Mouse (Mus musculus): ENCODE data around the gene Ccdc194. TPM values are rescaled to one million over a fixed set of nuclear protein-coding genes. Genes with fewer than 3 reads are reported as not detected.

Ccdc194 gene
- polyA plus RNA-seq (2014; fragmentation: Illumina TruSeq; extraction: RNeasy Lipid Tissue Mini Kit (QIAGEN cat#74804); ENCODE audit: insufficient read depth, low read depth, low replicate concordance) = not detected

DNA sequence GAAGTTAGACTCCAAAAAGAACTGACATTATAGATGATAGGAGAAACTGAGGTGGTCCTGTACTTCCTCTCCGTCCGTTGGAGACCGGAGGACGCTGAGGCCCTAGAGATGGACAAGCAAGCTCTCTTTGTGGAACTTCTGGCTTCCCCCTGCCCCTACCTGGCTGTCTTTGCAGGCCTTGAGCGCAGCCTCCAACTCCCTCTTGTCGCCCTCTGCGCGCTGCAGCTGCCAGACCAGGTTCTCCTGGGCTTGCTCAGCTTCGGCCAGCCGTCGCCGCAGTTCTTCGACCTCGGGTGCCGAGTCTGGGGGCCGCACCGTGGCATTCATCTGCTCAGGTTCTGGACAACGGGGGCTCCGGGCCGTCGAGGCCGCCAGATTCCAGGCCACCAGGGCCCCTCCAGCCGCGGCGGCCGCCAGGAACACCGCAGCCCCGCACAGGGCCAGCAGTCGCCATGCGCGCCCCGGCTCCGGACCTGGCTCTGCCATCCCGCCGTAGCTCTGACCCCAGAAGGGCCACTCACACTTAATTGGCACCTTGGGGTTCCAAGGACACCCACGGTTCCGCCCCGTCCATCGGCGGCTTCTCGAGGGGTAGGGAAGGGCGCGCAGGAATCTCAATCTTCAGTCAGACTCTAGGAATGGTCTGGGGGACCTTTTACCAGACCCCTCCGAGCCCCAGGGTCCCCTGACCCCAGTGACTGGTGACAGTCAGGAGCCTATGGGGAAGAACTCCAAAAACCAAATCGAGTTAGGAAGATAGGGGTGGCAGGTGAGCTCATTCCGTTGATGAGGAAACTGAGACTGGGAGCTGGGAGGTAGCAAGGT, at the start of gene Ccdc194:
Ccdc194 (minus strand) TSS at position 486 of the 825 bp plus-strand sequence.

DNA sequence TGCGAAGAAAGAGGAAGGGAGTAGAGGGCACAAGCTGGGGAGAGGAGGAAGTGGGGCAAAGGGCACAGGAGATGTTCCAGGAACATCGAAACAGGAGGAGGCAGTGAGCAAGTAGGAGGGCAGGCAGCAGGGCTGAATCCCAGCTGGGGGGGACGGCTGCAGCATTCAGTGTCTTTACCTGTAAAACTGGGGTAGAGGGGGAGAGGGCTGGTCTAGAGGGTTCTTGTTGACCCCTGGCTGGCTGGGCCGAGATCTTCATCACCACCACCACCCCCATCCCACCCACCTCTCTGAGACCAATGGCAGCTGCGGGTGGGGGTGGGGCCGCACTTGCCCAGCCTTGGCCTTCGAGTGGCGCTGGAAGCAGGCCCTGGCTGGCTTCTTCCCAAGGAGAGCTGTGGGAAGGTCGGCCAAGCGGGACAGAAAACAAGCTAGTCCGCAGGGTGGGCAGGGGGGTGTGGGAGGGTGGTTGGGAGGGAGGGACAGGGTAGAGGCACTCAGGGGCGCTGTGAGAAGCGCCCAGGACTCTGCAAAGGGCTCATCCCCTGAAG, 43.0 kb upstream of the Ccdc194 start, which contains the start of gene Slc27a1:
Slc27a1 (plus strand) TSS at position 496 of the 551 bp plus-strand sequence.

DNA sequence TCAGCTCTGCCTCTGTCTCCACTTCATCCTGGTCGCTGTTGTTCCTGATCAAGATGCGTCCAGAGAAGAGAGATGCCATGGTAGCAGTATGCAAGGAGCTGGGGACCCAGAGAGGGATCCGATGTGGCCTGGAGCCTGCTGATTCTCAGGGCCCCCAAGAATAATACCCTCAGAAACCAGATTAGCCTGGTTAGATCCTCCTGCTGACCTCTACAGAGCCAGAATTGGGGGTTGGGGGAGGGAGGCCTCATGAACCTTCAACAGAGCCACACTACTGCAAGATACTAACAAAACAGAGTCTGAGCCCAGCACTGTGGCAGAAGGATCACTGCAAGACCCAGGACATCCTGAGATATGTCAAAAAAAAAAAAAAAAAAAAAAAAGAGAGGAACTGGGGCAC, 41.0 kb upstream of the Ccdc194 start, which contains the start of gene Nxnl1:
Nxnl1 (minus strand) TSS at position 101 of the 400 bp plus-strand sequence.

DNA sequence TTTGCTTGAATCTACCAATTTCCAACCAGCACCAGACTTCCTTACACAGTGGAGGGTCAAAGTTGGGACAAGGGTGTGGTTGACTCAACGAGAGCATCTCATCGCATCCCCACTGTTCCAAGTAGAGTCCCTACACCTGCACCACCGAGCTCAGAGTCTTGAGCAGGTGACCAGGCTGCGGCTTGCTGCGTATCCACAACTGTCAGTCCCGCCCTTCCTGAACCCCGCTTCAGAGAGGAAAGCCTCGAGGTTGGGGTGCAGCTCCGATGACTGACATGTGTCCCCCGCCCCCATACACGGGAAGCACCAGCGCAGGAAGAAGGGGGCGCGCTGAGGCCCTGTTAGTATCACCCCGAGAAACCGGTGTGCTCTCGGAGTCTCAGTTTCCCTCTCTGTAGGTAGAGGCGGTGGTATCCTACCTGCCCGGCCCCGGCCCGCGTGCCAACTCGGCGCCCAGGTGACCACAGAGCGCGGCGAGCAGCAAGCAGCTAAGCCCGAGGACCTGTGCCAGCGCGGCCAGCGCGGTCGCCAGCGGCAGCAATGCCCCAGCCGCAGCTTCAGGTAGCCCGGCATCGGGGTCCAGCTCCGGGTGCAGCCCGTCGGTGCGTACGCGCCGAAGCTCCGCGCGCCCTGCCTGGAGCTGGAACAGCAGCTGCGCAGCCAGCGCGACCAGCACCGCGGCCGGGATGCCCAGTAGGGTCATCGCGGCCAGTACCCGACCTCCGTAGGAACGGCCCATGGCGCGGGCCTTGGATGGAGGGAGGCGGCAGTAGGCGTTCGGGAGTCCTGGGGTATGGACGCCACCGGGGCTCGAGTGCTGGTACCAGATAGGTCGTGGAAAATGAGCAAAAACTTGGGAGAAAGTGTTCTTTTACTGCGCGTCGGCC, 32.8 kb upstream of the Ccdc194 start, which contains the start of gene Tmem221:
Tmem221 (minus strand) TSS at position 801 of the 887 bp plus-strand sequence.

DNA sequence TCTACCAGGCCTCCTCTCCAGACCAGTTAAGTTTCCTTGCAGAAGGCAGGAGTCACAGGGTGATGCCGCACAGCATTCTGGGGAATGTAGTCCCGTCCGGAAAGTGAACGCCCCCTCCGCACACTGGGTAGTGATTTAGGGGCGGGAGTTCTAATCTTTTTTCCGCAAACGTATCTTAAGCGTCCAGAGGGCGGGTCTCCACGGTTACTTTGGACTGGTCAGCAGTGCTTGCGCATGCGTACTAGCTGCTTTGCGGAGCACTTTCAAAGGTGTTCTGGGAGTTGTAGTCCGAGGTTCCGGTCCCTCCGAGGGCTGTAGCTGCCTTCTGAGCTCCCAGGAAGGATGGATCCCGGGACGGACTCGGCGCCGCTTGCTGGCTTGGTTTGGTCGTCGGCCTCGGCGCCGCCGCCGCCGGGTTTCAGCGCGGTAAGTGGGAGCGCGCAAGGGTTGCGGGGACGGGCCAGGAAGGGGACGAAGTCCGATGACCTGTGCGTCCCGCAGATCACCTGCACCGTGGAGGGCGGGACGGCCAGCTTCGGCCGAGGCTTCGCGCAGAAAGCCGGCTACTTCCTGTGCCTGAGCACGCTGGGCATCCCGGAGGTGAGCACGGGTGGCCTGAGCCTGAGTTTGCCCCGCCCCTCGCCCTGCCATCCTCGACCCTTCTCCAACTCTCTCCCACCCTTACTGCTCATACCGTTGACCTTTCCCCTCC, 17.3 kb upstream of the Ccdc194 start, which contains the start of gene Mvb12a:
Mvb12a (plus strand) TSS at position 291 of the 712 bp plus-strand sequence.

DNA sequence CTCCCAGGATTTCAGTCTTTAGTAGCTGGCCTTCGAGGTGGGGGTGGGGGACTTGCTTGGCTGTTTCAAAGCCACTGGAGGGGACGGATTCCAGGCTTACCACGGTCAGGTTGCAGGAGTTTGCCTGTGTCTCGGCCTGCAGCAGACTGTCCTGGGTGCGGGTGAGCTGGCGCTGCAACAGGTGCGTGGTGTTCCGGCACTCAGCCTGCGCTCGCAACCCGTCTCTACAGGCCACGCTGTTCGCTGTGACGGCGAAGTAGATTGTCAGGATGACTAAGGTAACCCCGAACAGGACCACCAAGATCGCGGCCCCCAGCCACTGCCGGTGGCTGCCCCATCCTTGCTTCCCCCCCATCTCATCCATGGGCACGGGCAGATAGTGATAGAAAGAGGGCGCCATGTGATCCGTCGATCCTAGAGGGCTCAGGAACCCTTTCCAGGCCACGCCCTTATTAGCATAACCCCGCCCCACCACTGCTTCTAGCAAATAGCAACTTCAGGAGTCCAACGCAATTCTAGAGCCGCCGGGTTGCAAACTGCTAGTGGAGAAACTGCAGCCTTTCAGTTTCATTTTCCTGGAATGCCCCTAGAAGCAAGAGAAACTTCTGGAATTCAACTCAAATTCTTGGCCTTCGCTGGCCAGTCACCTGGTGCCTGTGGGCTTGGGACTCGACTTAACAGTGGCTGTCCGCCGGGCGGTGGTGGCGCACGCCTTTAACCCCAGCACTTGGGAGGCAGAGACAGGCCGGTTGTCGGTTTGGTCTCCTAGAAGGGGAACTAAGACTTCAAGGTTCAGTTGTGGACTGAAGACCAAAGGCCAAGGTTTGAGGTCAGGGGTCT, 11.7 kb upstream of the Ccdc194 start, which contains the start of gene Bst2:
Bst2 (minus strand) TSS at position 429 of the 840 bp plus-strand sequence.

DNA sequence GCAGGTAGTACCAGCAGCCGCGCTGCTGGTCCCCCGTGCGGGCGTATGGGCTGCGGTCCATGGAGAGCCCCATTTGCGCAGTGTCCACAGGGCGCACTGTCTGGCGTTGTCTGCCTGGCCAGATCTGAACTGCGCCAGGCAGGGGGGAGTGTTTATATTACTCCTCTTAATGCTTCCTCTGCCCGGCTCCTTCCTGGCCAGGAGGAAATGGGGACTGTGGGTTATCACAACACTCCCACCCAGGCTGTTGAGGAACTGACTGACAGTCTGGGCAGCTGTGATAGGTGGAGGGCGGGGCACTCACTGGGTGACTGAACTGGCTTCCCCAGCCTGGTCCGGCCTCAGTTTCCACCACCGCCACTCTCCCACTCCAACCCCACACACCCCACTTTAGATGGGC, 13.9 kb downstream of the Ccdc194 start, which contains the start of gene Plvap:
Plvap (minus strand) TSS at position 109 of the 400 bp plus-strand sequence.

DNA sequence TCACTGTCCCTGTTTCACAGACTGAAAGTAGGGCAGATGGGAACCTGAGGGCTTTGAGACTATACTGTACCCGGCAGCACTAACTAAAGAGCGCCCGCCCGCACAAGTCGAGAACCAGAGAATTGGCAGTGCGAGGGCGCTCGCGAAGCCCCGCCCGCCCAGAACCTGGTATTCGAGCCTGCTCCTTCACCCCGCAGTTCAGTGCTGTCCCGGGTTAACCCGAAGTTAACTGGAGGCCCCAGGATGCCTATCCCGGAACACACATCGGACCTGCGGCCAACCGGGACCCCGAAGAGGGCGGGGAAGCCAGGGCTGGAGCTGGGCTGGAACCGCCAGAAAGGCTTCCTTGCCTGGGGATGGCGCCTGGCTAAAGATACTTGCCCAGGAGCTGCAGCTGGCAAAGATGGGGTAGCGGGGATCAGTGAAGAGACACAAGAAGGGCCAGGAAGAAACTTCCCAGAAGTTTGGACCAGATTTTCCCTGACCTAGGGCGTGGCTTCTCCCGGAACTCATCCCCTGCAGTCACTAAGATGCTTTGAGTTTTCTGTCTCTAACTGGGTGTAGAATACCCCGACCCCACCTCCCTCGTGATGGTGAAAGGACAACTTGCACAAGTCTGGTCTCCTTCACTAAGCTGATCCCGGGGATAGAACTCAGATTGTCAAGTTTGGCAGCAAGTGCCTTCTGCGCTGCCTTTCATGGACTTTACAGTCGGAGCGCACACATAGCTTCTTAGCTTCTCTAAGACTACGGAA, 37.6 kb downstream of the Ccdc194 start, which contains the start of gene Gtpbp3:
Gtpbp3 (plus strand) TSS at position 413 of the 755 bp plus-strand sequence.

DNA sequence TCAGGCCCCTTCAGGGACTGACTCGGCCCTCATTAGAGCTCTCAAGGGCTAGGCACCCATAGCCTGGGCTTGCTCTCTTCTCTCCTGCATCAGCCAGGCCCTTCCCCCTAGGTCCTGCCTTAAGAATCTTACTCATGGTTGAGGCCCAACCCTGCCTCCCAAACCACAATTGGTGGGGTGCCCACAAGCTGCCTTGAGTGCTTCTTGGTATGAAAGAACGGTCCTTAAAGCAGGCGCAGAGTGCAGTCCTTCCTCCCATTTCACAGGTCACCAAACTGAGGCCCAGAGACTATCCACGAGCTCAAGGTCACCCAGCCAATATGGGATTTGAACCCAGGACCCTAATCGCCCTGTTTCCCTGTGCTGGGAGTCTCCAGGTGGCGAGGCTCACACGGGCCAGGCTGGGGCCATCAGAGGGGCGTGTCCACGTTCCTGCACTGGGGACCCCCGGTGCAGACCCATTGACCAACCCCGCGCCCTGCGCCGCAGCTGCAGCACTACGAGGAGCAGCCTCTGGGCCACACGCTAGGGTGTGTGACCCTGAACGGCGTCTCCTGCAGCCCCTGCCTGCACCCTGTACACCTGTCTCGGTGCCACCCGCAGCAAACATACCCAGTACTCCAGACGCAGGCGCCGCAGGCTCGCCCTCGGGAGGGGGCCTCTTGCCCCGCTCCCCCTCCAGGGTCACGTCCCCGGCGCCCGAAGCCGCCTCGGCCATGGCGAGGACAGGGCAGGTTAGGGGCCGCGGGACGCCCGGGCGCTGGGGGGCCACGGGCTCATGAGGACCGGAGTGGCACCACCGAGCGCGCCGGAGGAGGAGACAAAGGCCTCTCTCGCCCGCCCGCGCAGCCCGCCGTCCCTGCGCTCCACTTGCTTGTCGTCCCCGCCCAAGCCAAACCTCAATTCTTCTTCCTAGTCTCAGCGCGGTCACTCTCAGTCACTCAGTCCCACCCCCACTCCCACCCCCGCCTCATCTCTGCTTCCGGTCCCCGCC, 40.1 kb downstream of the Ccdc194 start, which contains the start of gene Ano8:
Ano8 (minus strand) TSS at position 822 of the 994 bp plus-strand sequence.

Other genes starting within 250 kb of the Ccdc194 start
- gene Use1, start 158.9 kb downstream of the Ccdc194 start, polyA plus RNA-seq (2014; fragmentation: Illumina TruSeq; extraction: RNeasy Lipid Tissue Mini Kit (QIAGEN cat#74804); ENCODE audit: insufficient read depth, low read depth, low replicate concordance) = 199 TPM
- 8.3 TPM for gene Ocel1, start 154.4 kb downstream of the Ccdc194 start, polyA plus RNA-seq (2014; fragmentation: Illumina TruSeq; extraction: RNeasy Lipid Tissue Mini Kit (QIAGEN cat#74804); ENCODE audit: insufficient read depth, low read depth, low replicate concordance)
- 33.0 TPM for gene Nr2f6, start 143.8 kb downstream of the Ccdc194 start, polyA plus RNA-seq (2014; fragmentation: Illumina TruSeq; extraction: RNeasy Lipid Tissue Mini Kit (QIAGEN cat#74804); ENCODE audit: insufficient read depth, low read depth, low replicate concordance)
- gene Ushbp1, start 129.9 kb downstream of the Ccdc194 start, polyA plus RNA-seq (2014; fragmentation: Illumina TruSeq; extraction: RNeasy Lipid Tissue Mini Kit (QIAGEN cat#74804); ENCODE audit: insufficient read depth, low read depth, low replicate concordance) = 49.5 TPM
- gene Babam1, start 128.8 kb downstream of the Ccdc194 start, polyA plus RNA-seq (2014; fragmentation: Illumina TruSeq; extraction: RNeasy Lipid Tissue Mini Kit (QIAGEN cat#74804); ENCODE audit: insufficient read depth, low read depth, low replicate concordance) = 65.2 TPM
- gene Ankle1, start 119.7 kb downstream of the Ccdc194 start, polyA plus RNA-seq (2014; fragmentation: Illumina TruSeq; extraction: RNeasy Lipid Tissue Mini Kit (QIAGEN cat#74804); ENCODE audit: insufficient read depth, low read depth, low replicate concordance) = not detected
- gene Abhd8, start 62.1 kb downstream of the Ccdc194 start, polyA plus RNA-seq (2014; fragmentation: Illumina TruSeq; extraction: RNeasy Lipid Tissue Mini Kit (QIAGEN cat#74804); ENCODE audit: insufficient read depth, low read depth, low replicate concordance) = 16.1 TPM
- 65.5 TPM for gene Mrpl34, start 60.8 kb downstream of the Ccdc194 start, polyA plus RNA-seq (2014; fragmentation: Illumina TruSeq; extraction: RNeasy Lipid Tissue Mini Kit (QIAGEN cat#74804); ENCODE audit: insufficient read depth, low read depth, low replicate concordance)
- 33.9 TPM for gene Dda1, start 56.5 kb downstream of the Ccdc194 start, polyA plus RNA-seq (2014; fragmentation: Illumina TruSeq; extraction: RNeasy Lipid Tissue Mini Kit (QIAGEN cat#74804); ENCODE audit: insufficient read depth, low read depth, low replicate concordance)
- gene Ano8, start 39.7 kb downstream of the Ccdc194 start, polyA plus RNA-seq (2014; fragmentation: Illumina TruSeq; extraction: RNeasy Lipid Tissue Mini Kit (QIAGEN cat#74804); ENCODE audit: insufficient read depth, low read depth, low replicate concordance) = 4.6 TPM
- gene Gtpbp3, start 37.6 kb downstream of the Ccdc194 start, polyA plus RNA-seq (2014; fragmentation: Illumina TruSeq; extraction: RNeasy Lipid Tissue Mini Kit (QIAGEN cat#74804); ENCODE audit: insufficient read depth, low read depth, low replicate concordance) = 10.1 TPM
- gene Plvap, start 14.0 kb downstream of the Ccdc194 start, polyA plus RNA-seq (2014; fragmentation: Illumina TruSeq; extraction: RNeasy Lipid Tissue Mini Kit (QIAGEN cat#74804); ENCODE audit: insufficient read depth, low read depth, low replicate concordance) = 350 TPM
- gene Bst2, start 11.7 kb upstream of the Ccdc194 start, polyA plus RNA-seq (2014; fragmentation: Illumina TruSeq; extraction: RNeasy Lipid Tissue Mini Kit (QIAGEN cat#74804); ENCODE audit: insufficient read depth, low read depth, low replicate concordance) = 272 TPM
- 65.4 TPM for gene Mvb12a, start 17.2 kb upstream of the Ccdc194 start, polyA plus RNA-seq (2014; fragmentation: Illumina TruSeq; extraction: RNeasy Lipid Tissue Mini Kit (QIAGEN cat#74804); ENCODE audit: insufficient read depth, low read depth, low replicate concordance)
- 12.2 TPM for gene Tmem221, start 33.2 kb upstream of the Ccdc194 start, polyA plus RNA-seq (2014; fragmentation: Illumina TruSeq; extraction: RNeasy Lipid Tissue Mini Kit (QIAGEN cat#74804); ENCODE audit: insufficient read depth, low read depth, low replicate concordance)
- not detected for gene Nxnl1, start 40.9 kb upstream of the Ccdc194 start, polyA plus RNA-seq (2014; fragmentation: Illumina TruSeq; extraction: RNeasy Lipid Tissue Mini Kit (QIAGEN cat#74804); ENCODE audit: insufficient read depth, low read depth, low replicate concordance)
- gene Slc27a1, start 43.2 kb upstream of the Ccdc194 start, polyA plus RNA-seq (2014; fragmentation: Illumina TruSeq; extraction: RNeasy Lipid Tissue Mini Kit (QIAGEN cat#74804); ENCODE audit: insufficient read depth, low read depth, low replicate concordance) = 21.0 TPM
- 79.5 TPM for gene Pgls, start 66.5 kb upstream of the Ccdc194 start, polyA plus RNA-seq (2014; fragmentation: Illumina TruSeq; extraction: RNeasy Lipid Tissue Mini Kit (QIAGEN cat#74804); ENCODE audit: insufficient read depth, low read depth, low replicate concordance)
- gene Fam129c, start 71.9 kb upstream of the Ccdc194 start, polyA plus RNA-seq (2014; fragmentation: Illumina TruSeq; extraction: RNeasy Lipid Tissue Mini Kit (QIAGEN cat#74804); ENCODE audit: insufficient read depth, low read depth, low replicate concordance) = 3.3 TPM
- gene Colgalt1, start 85.3 kb upstream of the Ccdc194 start, polyA plus RNA-seq (2014; fragmentation: Illumina TruSeq; extraction: RNeasy Lipid Tissue Mini Kit (QIAGEN cat#74804); ENCODE audit: insufficient read depth, low read depth, low replicate concordance) = 51.7 TPM
- gene Unc13a, start 146.0 kb upstream of the Ccdc194 start, polyA plus RNA-seq (2014; fragmentation: Illumina TruSeq; extraction: RNeasy Lipid Tissue Mini Kit (QIAGEN cat#74804); ENCODE audit: insufficient read depth, low read depth, low replicate concordance) = 0.04 TPM
- gene Jak3, start 150.6 kb upstream of the Ccdc194 start, polyA plus RNA-seq (2014; fragmentation: Illumina TruSeq; extraction: RNeasy Lipid Tissue Mini Kit (QIAGEN cat#74804); ENCODE audit: insufficient read depth, low read depth, low replicate concordance) = 8.6 TPM
- 5.2 TPM for gene Insl3, start 163.5 kb upstream of the Ccdc194 start, polyA plus RNA-seq (2014; fragmentation: Illumina TruSeq; extraction: RNeasy Lipid Tissue Mini Kit (QIAGEN cat#74804); ENCODE audit: insufficient read depth, low read depth, low replicate concordance)
- 7.3 TPM for gene B3gnt3, start 176.1 kb upstream of the Ccdc194 start, polyA plus RNA-seq (2014; fragmentation: Illumina TruSeq; extraction: RNeasy Lipid Tissue Mini Kit (QIAGEN cat#74804); ENCODE audit: insufficient read depth, low read depth, low replicate concordance)
- 3.7 TPM for gene Fcho1, start 200.0 kb upstream of the Ccdc194 start, polyA plus RNA-seq (2014; fragmentation: Illumina TruSeq; extraction: RNeasy Lipid Tissue Mini Kit (QIAGEN cat#74804); ENCODE audit: insufficient read depth, low read depth, low replicate concordance)

All from lung, adult 10 weeks (tissue).